Mouse (Mus musculus) kidney, adult 18-20 months (tissue): ENCODE data around the gene Lrguk.

Experiments
- DNase-seq: peaks from one replicate; pipeline ENCODE4 v3.0.0; 2021

The Lrguk gene

GRCm38 (mm10) chr6:34028933-34029745 is at the start of gene Lrguk:
Gene Lrguk (plus strand): TSS chr6:34029448.
- peak; percentile 86 for DNase-seq

DNA sequence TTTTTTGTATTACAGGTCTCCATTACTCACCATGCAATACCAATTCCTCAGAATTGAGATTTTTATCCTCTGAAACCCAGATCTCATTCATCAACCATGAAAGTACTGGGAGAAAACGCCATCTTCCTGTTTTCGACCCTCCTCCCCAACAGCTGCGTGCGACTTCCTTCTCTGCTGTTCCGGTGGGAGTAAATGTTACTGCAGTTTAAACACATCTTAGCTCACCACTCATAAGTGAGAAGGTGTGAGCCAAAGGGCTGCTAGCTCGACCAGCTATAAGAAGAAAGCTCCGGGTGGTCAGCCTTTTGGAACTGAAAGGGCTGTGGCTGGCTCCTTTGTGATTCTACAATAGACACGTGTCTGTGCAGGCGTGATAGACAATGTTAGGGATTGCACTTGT is 46.5 kb upstream of the Lrguk start:
- DNase-seq, result no peak

DNA sequence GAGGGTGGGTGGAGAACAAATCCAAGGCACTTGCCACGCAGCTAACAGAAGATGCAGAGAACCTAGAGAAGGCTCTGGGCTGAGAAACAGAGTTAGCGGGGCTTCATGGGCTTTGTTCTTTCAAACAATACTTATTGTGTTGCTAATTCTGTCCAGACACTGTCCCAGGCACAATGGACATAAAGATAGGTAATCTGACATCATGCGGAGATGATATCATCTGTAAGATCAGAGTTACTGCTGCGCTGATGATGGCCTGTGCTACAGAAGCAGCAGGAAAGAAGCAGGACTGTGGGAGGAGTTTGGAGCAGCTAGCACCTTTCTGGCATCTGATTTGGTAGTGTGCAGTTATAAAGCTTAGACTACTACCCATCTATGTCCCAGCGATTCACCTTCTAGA is 42.1 kb upstream of the Lrguk start:
- no peak for DNase-seq

DNA sequence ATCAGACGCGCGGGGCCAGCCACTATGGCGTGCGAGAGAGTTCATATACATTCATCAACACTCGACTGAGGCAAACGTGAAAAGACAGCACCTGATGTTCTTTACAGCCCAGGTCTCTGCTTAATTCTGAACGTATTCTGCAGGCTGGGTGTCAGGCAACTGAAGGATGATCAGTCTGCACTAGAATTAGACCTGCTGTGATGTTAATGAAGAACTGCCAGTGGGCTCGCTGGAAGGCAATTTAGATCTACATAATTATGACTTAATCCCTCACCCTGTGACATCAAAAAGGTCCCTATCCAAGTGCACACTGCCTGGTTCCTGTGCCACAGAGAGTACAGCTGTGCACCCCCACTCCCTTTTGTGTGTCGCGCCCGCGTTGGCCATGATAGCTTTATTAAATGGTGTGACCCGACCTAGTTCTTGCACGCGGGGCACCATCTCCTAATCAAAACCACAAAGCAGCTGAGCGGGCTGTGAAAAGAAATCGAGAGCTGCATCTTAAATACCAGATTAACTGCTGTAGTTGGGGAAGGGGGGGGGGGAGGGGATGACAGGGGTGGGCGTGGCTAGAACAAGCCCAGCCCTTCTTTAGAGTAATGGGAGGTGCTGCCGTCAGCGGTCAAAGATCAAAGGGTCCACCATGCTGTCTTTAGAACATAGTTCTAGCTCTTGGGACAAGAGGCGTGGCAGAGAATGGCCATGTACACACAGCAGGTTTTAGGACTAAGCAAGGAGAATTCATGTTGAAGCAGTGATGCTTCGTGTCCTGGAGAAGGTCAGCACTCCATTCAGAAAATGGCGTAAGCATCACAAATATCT is 36.8 kb upstream of the Lrguk start:
- no peak for DNase-seq

GRCm38 (mm10) chr6:33993842-33994241 is 35.4 kb upstream of the Lrguk start:
- DNase-seq, result no peak

- no peak for DNase-seq
Measured at GRCm38 (mm10) chr6:33998590-33998989, 30.7 kb upstream of the Lrguk start.

- no peak for DNase-seq
Measured at GRCm38 (mm10) chr6:33999530-33999929, 29.7 kb upstream of the Lrguk start.

DNA sequence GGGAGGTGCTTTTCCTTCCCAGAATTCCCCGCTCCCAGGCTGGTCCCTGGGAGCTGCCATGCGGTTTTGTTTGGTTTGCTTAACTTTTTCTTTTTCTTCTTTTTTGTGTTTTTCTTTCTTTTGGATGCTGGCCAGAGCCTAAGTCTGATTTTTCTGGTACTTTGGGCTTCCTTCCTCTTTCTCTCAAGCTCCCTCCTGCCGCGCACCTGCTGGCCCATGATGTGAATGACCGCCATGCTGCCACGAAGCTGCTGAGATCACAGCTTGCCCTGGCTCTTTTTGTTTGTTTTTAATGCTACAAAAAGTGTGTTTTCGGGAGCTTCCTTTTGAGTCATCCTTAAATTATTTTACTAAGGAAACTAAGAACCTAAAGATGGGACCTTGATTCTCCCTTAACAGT is 28.6 kb upstream of the Lrguk start:
- DNase-seq, result no peak

GRCm38 (mm10) chr6:34003033-34003432 is 26.2 kb upstream of the Lrguk start:
- DNase-seq, result no peak

DNA sequence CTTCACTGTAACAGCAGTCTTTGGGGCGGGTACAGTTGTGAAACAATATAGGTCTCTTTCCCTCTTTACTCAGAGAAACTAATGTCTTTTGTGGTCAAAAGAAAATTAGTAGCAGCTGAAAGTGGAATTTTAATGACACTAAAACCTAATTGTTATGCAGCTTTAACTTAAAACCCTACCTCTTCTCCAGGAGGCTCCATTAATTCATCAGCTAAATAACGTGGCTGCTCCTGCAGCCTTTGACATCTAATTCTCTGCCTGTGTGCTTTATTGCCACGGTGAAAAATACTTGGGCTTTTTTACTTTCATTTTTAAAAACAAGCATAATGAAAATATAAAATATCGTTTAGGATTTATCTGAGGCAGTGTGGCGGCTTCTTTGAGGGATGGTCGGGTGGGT is 15.8 kb upstream of the Lrguk start:
- DNase-seq, result no peak

GRCm38 (mm10) chr6:34029746-34030027 is 439 bp downstream of the Lrguk start:
- DNase-seq, result no peak

DNA sequence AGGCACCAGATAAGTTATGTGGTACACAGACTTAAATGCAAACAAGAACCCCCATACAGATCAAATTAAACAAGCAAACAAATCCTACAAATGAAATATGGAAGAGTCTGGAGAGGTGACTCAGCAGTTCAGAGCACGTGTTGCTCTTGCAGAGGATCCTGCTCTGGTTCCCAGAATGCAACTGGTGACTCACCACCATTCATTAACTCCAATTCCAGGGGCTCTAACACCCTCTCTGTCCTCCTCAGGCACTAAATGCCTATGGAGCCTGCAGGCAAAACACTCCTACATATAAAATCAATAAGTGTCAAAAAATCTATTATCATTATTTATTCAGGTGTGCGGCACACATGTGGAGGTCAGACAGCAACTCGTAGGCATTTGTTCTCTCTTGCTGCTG is 4.8 kb downstream of the Lrguk start:
- DNase-seq, result no peak

- DNase-seq, result no peak
Measured at GRCm38 (mm10) chr6:34034577-34035461, 5.6 kb downstream of the Lrguk start.

DNA sequence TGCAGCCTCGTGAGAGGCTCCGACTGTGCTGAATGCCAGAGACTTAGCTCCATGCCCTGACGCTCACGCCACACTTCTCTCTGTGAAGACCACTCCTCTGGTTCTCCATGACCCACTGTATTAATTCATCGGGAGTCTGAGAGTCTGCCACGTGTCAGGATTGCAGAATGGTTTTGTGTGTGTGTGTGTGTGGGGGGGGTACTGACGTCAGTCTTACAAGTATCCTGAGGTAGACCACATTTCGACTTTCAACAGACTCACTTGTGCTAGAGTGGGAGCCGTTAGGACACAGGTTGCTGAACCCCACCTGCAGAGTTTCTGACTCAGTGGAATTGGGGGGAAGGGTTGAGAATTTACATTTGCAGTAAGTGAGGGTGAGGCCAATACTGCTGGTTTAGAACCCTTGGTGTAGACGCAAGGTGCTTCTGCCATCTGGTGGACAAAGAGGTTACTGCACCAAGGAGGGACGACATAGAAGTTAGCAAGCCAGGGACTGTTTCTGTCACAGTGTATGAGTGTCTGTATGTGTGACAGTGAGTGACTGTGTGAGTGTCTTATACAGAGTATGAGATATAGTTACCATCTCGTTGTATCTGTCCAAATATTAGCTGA is 11.5 kb downstream of the Lrguk start:
- DNase-seq, result peak; percentile 85

DNA sequence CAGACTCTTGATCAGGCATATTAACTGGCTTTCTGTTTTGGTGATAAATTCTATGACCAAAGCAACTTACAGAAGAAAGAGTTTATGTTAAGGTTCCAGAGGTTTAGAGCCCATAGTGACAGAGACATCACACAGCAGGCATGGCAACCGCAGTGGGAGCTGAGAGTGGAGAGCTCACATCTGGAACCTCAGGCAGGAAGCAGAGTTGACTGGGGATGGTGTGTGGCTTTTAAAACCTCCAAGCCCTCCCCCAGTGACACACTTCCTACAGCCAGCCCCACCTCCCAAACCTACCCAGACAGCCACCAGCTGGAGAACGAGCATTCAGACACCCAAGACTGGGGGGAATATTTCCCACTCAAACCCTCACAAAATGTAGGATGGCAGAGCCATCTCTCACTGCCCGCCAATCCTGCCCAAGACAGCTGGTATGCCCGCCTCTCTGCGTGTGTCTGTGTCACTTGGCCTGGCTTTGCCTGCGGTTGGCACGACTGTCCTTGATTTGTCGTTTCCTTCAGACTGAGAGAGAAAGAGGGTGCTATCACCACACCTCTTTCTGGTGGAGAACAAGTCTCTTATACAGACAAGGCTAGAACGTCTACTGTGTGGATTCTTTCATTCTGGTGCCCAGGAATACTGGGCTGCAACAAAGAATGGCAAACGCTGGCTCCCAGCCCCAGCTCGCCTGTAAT is 12.5 kb downstream of the Lrguk start:
- DNase-seq, result no peak

GRCm38 (mm10) chr6:34044228-34044811 is 15.1 kb downstream of the Lrguk start:
- peak; percentile 17 for DNase-seq

- DNase-seq, result no peak
Measured at GRCm38 (mm10) chr6:34044846-34045540, 15.7 kb downstream of the Lrguk start.

- no peak for DNase-seq
Measured at GRCm38 (mm10) chr6:34046551-34047186, 17.4 kb downstream of the Lrguk start.

DNA sequence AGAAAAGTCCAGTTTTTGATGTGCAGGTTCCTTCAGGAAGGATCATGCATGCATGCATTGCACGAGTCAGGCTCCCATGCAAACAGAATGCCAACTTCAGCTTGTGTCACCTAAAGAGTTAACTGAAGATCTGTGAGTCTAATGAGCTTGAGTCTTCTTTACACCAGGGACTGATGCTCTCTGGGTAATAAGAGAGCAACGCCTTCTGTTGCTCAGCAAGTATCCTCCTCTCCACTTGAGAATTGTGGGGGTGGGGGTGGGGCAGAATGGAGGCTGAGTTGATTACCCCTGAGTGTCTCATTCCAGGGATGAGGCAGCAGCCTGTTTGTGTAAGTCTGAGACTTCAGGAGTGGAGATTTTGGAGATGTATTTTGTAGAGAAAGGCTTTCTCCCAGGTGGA is 20.2 kb downstream of the Lrguk start:
- no peak for DNase-seq

DNA sequence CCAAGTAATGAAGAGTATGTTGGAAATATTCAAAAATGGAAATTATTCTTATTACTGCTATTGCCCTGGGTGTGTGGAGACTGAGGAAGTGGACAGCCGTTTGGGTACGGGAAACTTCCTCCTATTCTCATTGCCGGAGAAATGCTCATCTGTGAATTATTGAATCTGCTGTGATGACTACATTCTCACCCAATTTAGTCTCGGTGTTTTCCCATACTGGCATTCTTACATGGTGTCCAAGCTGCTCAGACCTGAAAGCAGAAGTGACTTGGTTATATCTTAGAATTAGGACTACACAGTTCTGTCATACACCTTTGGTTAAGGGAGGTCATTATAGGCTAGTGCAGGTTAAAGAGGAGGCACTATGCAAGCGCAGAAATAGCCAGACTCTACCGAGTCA is 30.5 kb downstream of the Lrguk start:
- no peak for DNase-seq

DNA sequence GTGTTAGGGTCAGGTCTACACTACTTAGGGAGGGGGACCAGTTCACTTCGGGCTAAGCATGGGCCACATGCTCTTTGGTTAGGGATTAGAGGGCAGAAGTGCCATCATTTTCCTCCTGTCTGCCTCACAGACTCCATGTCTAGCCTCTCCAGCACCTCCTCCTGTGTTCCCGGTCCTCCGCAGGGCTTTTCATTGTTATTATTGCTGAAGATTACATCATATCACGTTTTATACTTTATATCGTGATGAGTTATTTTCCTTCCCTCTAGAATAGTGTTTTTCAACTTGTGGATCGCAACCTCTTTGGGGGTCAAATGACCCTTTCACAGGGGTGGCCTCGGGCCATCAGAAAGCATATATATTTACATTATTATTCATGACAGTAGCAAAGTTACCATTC is 37.5 kb downstream of the Lrguk start:
- DNase-seq, result no peak
